Mouse (Mus musculus): ENCODE measurements around the gene Kif6. TPM values are rescaled to one million over a fixed set of nuclear protein-coding genes. Genes with fewer than 3 reads are reported as not detected.

The Kif6 gene
- total RNA-seq, 4 experiments from 2014 or later = 3.8 to 5.6 (median 4.3) TPM

GRCm38 (mm10) chr17:49661626-49662025 lies 46.7 kb downstream of the Kif6 start:
- DNase-seq (ENCODE audit: low spot score in 2 of 2) = no peak

DNA sequence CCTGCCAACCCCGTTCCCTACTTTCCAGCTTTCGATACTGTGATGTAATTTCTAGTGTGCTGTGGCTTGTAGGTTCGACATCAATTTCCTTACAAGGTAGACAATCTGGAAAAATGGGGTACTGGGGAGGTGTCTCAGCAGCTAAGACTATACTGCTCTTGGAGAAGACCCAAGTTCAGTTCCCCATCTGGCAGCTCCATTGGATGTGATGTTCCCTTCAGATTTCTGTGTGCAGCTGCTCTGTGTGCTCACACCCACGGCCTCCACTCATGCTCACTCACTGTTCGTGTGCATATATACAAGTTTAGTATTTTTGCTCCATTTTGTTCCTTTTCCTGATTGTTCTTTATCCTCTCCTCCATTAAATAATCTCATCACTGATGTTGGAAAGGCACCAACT lies 51.8 kb downstream of the Kif6 start:
- DNase-seq (ENCODE audit: low spot score in 2 of 2) = peak in 1 of 2 experiments; percentile 59

GRCm38 (mm10) chr17:49668296-49668695 lies 53.4 kb downstream of the Kif6 start:
- DNase-seq (ENCODE audit: low spot score in 2 of 2) = no peak

- no peak for DNase-seq (ENCODE audit: low spot score in 2 of 2)
These were observed 57.0 kb downstream of the Kif6 start for GRCm38 (mm10) chr17:49671921-49672339.

DNA sequence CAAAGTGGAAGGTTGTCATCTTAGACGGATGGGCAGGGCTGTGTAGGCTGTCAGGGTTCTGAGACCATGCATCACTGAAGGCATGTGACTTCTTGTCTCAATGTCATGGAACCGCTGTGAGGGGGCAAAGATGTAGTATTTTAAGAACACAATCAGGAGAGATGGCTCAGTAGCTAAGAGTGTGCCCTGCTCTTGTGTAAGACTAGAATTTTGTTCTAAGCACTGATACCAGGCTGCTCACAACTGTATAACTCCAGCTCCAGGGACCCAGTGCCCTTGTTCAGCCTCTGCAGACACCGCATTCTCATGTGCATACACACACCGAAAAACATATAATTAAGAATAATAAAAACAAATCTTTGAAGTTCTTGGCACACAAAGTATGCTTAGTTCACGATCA lies 57.5 kb downstream of the Kif6 start:
- no peak for DNase-seq (ENCODE audit: low spot score in 2 of 2)

DNA sequence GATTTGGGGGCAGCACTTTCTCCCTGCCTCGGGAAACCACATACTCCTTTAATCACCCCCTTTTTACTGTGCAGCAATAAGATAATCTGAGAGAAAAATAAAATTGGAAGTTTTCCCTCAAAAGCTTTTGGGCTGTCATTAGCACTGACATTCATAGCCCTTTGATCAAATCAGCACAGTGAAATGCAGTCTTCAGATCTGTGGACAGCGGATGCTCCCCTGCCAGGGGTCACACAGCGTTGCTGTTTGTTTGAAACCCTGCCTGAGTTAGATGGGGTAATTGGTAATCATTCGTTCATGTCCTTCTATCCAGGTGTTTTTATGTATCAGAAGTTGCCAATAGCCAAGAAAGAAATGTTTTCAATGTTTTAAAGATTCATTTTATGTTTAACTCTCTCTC lies 60.7 kb downstream of the Kif6 start:
- no peak for DNase-seq (ENCODE audit: low spot score in 2 of 2)

DNA sequence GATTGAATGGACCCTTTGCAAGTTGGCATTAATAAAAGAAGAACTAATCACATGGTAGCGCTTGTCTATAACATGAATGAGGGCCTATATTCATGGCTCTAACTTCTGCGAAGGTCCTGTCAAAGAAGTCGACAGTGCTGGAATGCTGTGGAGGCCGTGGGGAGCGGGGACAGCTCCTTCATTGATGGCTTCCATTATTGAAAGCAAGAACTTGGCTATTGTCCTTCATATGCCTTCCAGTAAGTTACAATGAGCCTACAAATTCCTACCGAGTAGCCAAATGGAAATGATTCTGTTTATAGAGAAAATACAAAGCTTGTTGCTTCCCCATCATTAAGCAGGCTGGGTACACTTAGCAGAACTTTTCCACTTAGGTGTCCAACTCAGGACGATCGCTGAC lies 66.5 kb downstream of the Kif6 start:
- no peak for DNase-seq (ENCODE audit: low spot score in 2 of 2)

- no peak for DNase-seq (ENCODE audit: low spot score in 2 of 2)
These were observed 69.2 kb downstream of the Kif6 start for GRCm38 (mm10) chr17:49684146-49684545.

- DNase-seq (ENCODE audit: low spot score in 2 of 2) = no peak
These were observed 75.9 kb downstream of the Kif6 start for GRCm38 (mm10) chr17:49690607-49691454.

DNA sequence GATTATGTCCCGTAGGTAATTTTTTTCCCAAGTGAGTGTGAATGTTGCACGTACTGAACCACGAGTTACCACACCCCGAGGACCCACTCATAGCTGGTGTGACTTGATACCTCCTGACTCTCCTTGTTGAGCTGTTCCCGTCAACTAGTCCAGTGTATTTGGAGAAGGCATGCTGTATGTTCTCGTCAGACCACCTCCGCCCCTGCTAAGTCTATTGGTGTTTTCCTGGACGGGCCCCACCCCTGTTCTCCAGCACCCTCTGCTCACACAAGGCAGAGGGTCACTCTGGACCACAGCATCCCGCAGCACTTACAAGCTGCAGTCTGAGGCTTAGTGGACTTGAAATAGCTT lies 76.5 kb downstream of the Kif6 start:
- DNase-seq (ENCODE audit: low spot score in 2 of 2) = no peak

DNA sequence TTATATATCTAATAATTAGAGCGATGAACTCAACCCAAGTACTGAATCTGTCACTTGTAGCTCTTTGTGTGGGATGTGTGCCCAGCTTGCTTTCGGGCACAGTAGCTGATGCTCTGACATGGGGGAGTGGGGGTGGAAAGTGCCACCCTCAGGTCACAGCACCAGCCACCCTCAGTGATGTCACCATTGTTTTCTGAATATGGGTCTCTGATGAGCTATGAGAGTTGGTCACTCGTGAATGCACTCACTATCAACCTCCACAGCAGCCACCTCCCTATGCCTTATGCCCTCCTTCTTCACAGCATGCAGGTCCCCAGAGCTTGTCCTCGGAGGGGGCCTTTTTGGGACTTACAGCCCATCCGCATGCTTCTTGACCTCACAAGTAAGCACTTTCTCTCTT lies 78.3 kb downstream of the Kif6 start:
- no peak for DNase-seq (ENCODE audit: low spot score in 2 of 2)

DNA sequence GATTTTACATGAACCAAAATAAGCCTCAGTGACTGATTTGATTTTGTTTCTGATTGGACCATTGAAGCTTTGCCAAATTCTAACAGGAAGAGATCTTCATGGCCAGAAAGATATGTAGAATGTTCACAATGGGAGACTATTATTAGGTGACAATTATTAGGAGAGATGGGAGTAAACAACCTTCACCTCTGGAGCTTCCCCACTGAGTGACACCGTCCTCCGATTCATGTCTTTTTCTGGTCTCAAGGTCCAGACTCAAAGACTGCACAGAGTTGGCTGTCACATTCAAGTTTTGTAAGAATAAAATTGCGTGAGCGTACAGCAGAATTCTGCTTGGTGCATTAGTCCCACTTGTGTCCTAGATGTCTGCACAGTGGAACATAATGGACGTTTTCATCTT lies 82.3 kb downstream of the Kif6 start:
- no peak for DNase-seq (ENCODE audit: low spot score in 2 of 2)

- peak in 1 of 2 experiments; percentile 37 for DNase-seq (ENCODE audit: low spot score in 2 of 2)
These were observed 88.7 kb downstream of the Kif6 start for GRCm38 (mm10) chr17:49703492-49704249.

DNA sequence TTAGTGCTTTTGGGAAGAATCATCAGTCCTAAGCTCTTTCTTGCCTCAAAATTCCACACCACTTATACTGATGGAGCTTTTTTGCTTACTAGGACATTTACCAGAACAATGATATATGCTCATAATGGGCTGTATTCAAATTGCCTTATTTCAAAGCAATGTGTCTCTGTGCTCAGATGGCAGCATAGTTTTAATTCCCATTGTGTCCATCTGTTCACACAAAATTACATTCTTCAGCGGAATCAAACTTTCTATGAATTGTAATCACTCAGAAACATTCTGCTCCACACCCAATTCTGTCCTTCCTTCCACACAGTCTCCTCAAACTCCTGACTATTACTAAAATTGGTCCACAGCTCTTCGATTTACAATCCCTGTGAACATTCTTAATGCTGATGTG lies 94.3 kb downstream of the Kif6 start:
- no peak for DNase-seq (ENCODE audit: low spot score in 2 of 2)

DNA sequence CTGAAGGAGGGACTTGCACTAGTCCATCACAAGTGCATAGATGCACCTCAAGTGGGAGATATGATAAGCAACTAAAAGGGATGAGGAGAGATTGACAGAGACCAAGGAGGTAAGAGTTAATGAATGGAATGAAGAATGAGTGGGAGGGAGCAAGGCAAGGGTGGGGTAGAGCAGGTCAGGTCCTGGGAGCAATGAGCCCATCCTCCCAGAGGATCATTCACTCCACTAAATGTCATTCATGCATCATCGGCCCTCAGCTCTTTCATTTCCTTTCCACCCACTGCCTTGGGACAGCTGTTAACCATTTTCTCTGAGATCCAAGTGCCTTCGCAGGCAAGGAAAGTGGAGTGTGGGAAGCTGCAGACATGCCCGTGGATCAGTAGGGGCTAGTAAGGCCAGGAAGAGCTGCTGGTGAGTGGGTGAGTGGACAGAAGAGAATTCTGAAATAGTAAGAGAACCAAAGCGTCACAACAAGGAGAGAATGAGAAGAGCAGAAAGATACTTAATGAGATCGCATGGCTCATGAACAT lies 95.2 kb downstream of the Kif6 start:
- DNase-seq (ENCODE audit: low spot score in 2 of 2) = peak in 1 of 2 experiments; percentile 46

DNA sequence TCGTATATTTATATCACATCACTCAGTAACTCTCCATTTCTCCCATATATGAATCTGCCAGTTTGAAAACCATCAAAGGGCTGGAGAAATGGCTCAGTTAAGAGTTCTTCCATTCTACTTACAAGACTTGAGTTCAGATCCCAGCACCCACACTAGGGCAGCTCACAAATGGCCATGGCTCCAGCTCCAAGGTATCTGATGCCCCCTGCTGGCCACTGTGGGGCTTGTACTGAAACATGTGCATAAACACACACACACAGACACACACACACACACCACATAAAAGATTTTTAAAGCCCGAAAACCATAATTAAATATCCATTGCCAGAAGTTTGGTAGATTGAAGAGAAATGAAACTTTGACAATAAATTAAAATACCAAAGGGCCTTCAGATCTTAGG lies 111.3 kb downstream of the Kif6 start:
- no peak for DNase-seq (ENCODE audit: low spot score in 2 of 2)

DNA sequence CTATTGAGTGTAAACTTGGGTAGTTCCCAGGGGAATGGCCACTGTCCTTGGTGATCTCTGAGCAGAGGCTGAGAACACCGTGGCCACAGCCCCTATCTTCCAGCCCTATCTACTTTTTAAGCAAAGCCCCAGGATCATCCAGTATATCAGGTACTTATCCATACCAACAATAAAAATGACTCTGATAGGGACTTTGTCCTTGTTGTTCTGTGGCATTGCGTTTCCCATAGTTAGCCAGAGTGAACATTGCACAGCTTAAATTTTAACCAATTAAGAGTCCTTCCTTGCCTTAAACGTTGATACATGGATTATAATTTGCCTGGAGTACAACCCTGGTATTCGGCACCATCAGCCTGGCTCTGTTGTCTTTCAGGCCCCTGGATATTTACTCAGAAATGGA lies 112.0 kb downstream of the Kif6 start:
- DNase-seq (ENCODE audit: low spot score in 2 of 2) = no peak

DNA sequence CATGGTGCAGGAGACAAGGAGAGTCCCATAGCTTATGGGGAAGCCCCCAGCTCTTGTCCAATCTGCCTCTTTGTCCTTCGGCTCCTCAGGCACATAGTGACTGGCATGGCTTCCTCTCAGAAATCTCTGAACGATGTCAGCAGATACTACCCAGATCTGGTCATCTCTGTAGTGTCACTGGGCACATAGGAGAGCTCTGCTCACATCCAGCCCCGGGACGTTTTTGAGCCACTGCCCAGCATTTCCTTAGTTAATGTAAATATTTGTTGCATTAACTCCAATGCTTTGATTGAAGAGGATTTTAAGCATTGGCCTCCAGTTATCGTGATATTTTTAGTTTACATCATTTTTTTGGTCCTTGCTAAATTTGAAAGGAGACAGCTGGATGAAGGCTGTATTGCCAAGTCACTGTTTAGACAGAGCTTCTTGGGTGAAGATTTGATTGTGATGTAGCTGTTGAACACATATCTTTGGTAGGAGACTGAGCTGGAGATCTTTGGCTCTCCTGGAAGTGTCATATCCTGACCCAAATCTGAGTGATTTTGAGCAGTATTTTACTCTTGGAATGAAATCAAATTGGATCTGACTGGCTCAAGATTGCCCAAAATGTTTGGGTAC lies 112.6 kb downstream of the Kif6 start:
- DNase-seq (ENCODE audit: low spot score in 2 of 2) = no peak

DNA sequence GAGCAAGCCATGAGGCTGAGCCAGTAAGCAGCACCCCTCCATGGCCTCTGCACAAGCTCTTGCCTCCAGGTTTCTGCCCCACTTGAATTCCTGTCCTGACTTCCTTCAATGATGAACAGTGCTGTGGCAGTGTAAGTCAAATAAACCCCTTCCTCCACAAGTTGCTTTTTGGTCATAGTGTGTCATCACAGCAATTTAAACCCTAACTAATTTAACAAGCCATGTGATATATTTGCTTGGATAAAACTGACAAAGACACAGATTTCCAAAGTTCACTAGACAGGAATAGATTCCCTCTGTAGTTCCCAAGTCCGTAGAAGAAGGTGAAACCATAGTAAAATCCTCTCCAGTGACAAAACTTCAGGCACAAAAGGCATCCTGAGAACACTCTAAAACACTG lies 114.9 kb downstream of the Kif6 start:
- no peak for DNase-seq (ENCODE audit: low spot score in 2 of 2)

DNA sequence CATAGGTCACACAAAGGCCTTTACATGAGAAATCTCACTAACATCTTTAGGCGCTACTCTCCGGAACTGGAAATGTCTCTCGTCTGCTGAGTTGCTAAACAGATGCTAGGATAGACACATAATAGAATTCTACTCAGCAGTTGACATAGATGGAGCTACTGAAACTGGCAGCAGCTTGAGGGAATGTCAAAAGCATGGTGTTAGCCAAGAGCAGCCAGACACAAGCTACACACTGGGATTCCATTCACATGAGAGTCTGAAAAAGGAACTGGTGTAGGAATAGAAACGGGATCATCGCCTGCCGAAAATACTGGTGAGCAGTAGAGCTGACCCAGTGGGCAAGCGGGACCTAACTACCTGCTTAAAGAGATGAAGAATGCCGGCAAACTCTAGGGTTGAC lies 117.8 kb downstream of the Kif6 start:
- DNase-seq (ENCODE audit: low spot score in 2 of 2) = no peak

DNA sequence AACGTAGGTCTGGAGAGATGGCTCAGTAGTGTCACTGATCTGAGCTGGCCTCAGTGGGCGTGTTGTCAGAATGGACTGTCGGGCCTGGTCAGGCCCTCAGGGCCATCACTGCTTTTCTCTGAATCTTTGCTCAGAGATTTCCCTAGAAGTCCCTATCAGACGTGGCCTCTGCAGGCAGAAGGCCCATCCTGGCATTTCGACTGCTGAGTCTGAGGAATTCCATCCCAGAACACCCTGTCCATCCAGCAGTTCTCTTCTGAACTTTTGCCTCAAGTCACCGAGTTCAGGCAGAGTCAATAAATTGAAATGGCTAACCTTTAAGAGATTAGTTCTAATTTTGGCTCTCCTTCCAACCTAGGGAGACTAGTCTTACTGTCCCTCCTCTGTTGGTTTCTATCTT lies 119.1 kb downstream of the Kif6 start:
- DNase-seq (ENCODE audit: low spot score in 2 of 2) = no peak

DNA sequence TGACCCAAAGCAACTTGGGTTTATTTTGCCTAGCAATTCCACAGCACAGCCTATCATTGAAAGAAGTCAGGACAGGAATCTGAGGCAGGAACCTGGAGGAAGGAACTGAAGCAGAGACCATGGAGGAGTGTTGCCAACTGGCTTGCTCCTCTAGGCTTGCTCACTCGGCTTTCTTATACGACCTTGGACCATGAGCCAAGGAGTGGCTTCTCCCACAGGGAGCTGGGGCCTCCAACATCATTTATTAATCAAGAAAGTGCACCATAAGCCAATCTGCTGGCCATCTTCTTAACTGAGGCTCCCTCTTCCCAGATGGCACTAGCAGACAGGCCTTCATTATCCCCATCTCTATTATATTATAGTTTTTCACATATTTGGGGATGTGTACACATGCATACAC lies 119.8 kb downstream of the Kif6 start:
- DNase-seq (ENCODE audit: low spot score in 2 of 2) = no peak
